Mouse (Mus musculus) cerebellum, adult 2 months (tissue): ENCODE data around the gene Dlg1.

Experiments used
- CTCF ChIP-seq: fragments of 200-500 bp; IDR thresholded peaks from 2 replicates; pipeline ENCODE4 v1.5.1; 2011; ENCODE audit warnings: low read depth, mild to moderate bottlenecking, control low read depth, low read length, moderate library complexity, borderline replicate concordance; ENCODE audit not compliant: insufficient read depth
- POLR2A ChIP-seq: fragments of 200-500 bp; IDR thresholded peaks from 2 replicates; pipeline ENCODE4 v1.6.1; 2011; ENCODE audit warnings: low read length, control low read depth, borderline replicate concordance; ENCODE audit not compliant: insufficient read depth

GRCm38 (mm10) chr16:31882381-31882908, 219.2 kb downstream of the Dlg1 start:
- no peak for TF ChIP-seq CTCF
- no peak for TF ChIP-seq POLR2A
